Mouse (Mus musculus): ENCODE results near the gene Pgs1. TPM values are rescaled to one million over a fixed set of nuclear protein-coding genes. Genes with fewer than 3 reads are reported as not detected.

Pgs1 gene
- polyA plus RNA-seq, 1 experiment: 15.3 TPM

DNA sequence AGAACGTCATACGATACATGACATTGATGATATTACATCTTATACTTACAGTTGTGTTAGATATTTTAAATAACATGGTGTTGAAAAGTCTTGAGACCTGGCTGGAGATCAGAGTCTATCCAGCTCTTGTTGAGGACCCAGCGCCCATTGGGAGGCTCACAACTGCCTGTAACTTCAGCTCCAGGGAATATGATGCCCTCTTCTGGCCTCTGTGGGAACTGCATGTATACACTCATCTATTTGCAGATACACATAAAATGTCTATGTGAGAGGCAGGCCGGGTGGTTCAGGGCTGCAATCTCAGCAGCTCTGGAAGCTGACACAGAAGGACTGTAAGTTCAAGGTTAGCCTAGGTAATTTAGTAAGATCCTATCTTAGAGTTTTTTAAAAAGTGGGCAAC is 32.2 kb downstream of the Pgs1 start:
- Histone ChIP-seq H3K27ac (replicated peaks; ENCODE audit: low read depth, low read length) (no peak overlapping the region), H3K4me3 (ENCODE audit: insufficient read depth, low read depth, low read length) (no peak overlapping the region), H3K4me1 (ENCODE audit: control insufficient read depth, insufficient read depth, insufficient read length, low read length) (no peaks in the 10 kb centered on the region)

DNA sequence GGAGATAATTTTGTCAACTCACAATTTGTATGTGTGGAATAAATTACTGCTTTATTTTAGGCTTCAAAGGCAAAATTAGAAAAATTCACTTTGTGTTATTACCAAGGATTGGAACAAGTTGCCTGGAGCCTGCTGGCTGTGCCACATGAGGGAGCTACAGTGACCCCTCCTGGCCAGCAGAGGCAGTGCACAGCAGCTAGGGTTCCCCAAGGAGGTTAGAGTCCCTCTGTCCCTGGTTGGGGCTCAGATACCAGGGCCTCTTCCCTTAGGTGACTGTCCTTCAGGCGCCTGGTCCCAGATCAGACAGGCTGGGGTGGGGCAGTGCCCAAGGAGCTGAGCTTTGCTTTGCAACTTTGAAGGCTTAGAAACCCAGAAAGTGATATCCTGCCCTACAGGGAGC is 35.7 kb downstream of the Pgs1 start:
- Histone ChIP-seq H3K4me3 (ENCODE audit: insufficient read depth, low read depth, low read length) (no peak overlapping the region), H3K27ac (replicated peaks; ENCODE audit: low read depth, low read length) (no peak overlapping the region), H3K4me1 (ENCODE audit: control insufficient read depth, insufficient read depth, insufficient read length, low read length) (no peaks in the 10 kb centered on the region)

DNA sequence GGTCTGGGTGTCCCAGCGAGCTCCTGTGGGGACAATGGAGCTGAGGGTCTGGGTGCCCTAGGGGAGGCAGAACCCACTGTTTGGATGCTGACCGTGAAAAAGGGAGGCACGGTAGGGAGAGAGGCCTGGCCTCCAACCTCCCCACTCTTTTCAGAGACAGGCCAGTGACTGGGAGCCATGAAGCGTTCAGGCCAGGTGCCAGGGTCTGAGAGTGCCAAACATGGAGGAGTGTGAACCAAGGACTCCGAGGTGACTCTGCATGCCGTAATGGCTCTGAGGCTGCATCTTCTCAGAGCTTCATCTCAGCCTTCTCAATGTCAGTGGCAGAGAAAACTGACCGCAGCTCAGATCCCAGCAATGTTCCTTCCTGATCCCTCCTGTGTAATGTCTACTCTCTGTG is 37.4 kb downstream of the Pgs1 start:
- H3K4me1 ChIP-seq (ENCODE audit: control insufficient read depth, insufficient read depth, insufficient read length, low read length): no peaks in the 10 kb centered on the region
- no peak overlapping the region for H3K27ac ChIP-seq (replicated peaks; ENCODE audit: low read depth, low read length)
- no peak overlapping the region for H3K4me3 ChIP-seq (ENCODE audit: insufficient read depth, low read depth, low read length)

DNA sequence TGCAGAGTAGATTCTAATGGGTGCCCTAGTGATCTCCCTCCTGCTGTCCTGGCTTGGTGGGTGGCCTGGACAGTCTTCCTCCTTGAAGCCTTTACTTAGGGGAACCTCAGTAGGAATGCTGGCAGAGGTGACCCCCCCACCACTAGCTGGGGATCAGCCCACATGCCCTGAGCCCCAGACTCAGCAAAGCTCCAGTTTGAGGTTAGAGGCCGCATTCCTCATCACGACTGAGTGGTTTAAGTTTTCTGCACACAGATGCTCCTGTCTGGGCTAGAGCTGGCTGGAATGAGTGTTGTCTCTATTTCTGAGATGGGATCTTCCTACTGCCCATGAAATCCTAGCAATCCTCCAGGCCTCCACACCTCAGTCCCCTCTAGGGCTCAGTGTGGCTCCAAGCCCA is 38.0 kb downstream of the Pgs1 start:
- H3K27ac ChIP-seq (replicated peaks; ENCODE audit: low read depth, low read length): no peak overlapping the region
- no peak overlapping the region for H3K4me3 ChIP-seq (ENCODE audit: insufficient read depth, low read depth, low read length)
- no peaks in the 10 kb centered on the region for H3K4me1 ChIP-seq (ENCODE audit: control insufficient read depth, insufficient read depth, insufficient read length, low read length)

DNA sequence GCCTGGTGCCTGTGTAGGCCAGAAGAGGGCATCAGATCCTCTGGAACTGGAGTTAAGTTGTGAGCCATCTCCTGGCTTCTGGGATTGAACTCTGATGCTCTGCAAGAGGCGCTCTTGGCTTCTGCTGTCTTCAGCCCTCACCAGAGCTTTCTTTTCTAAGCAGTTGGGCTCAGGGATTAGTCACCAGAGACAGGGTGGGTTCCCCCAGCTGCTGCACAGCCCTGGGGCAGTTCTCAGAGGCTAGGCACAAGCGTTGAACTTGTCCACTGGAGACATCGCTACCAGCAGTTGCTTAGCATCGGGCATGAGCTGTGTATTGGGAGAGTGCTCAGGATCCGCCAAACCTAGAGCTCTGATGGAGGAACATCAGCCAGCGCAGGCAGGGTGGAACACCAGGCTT is 43.1 kb downstream of the Pgs1 start:
- Histone ChIP-seq H3K4me3 (ENCODE audit: insufficient read depth, low read depth, low read length) (no peak overlapping the region), H3K4me1 (ENCODE audit: control insufficient read depth, insufficient read depth, insufficient read length, low read length) (no peaks in the 10 kb centered on the region), H3K27ac (replicated peaks; ENCODE audit: low read depth, low read length) (no peak overlapping the region)

DNA sequence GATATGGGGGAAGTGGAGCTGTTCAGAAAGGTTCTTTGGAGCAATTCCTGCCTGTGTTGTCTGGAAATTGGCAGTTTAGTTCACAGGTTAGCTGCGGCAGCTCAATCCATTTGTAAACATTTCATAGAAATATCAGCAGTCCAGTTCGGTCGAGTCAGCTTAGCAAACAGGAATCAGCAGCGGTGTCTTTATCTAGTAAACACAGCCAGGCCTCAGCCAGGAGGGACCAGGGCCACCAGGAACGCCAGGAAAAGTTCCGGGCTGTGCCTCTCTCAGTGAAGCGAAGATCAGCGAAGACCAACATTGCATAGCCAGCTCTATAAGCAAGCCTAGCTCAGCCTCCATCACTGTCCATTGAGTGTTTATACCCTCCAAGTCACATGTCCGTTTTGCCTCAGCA is 45.0 kb downstream of the Pgs1 start:
- H3K4me1 ChIP-seq (ENCODE audit: control insufficient read depth, insufficient read depth, insufficient read length, low read length): no peaks in the 10 kb centered on the region
- no peak overlapping the region for H3K4me3 ChIP-seq (ENCODE audit: insufficient read depth, low read depth, low read length)
- H3K27ac ChIP-seq (replicated peaks; ENCODE audit: low read depth, low read length): no peak overlapping the region

DNA sequence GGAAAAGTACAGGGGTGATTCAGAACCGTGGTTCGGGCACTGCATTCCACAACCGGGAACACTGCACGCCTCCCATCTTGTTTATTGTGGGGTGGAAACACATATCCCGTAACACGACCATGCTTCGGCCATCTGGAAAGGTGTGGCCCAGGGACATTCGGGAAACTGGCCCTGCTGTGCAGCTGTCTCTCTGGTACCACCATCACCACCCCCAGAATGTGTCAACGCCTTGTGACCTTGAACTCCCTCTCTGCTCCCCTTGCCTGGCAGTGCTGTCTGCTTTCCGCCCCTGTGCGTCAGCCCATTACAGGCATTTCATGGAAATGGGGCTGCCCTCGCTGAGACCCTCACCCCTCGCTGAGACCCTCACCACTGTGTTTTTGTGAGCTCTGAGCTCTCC is 48.3 kb downstream of the Pgs1 start:
- no peaks in the 10 kb centered on the region for H3K4me1 ChIP-seq (ENCODE audit: control insufficient read depth, insufficient read depth, insufficient read length, low read length)
- no peak overlapping the region for H3K27ac ChIP-seq (replicated peaks; ENCODE audit: low read depth, low read length)
- H3K4me3 ChIP-seq (ENCODE audit: insufficient read depth, low read depth, low read length): no peak overlapping the region

DNA sequence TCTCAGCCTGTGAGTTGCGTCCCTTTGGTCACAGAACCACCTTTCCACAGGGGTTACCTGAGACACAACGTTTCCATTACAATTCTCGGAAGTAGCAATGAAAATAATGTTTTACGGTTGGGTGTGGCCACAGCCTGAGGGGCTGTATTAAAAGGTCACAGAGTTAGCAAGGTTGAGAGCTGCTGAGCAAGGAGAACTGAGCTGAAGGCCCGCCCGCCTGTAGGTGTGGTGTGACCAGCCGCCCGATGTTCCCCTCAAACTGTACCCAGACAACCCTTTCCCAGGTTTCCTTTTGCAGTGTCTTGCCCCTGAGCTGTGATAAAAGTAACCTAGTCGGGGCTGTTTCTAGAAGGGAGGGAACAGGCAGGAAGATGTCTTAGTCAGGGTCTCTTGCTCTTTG is 49.0 kb downstream of the Pgs1 start:
- Histone ChIP-seq H3K4me1 (ENCODE audit: control insufficient read depth, insufficient read depth, insufficient read length, low read length) (no peaks in the 10 kb centered on the region), H3K4me3 (ENCODE audit: insufficient read depth, low read depth, low read length) (no peak overlapping the region), H3K27ac (replicated peaks; ENCODE audit: low read depth, low read length) (no peak overlapping the region)

DNA sequence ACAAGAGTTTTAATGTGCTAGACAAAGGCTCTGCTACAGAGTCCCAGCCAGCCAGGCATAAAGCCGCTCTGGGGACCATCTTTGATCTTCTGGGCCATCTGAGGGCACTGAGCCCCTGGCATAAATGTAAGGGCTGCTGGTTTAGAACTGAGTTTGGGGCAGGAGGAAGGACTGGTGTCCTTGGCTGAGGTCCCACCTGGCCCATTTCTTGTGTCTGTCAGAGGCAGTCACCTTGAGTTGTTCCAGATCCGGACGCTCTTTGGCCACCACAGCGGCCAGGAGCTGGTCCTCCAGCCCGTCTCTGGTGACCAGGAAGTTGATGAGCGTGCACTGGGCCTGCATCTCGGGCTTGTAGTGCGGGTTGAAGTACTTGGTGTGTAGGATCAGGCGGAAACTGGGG is 56.7 kb downstream of the Pgs1 start:
- Histone ChIP-seq H3K4me1 (ENCODE audit: control insufficient read depth, insufficient read depth, insufficient read length, low read length) (no peaks in the 10 kb centered on the region), H3K27ac (replicated peaks; ENCODE audit: low read depth, low read length) (no peak overlapping the region), H3K4me3 (ENCODE audit: insufficient read depth, low read depth, low read length) (no peak overlapping the region)

DNA sequence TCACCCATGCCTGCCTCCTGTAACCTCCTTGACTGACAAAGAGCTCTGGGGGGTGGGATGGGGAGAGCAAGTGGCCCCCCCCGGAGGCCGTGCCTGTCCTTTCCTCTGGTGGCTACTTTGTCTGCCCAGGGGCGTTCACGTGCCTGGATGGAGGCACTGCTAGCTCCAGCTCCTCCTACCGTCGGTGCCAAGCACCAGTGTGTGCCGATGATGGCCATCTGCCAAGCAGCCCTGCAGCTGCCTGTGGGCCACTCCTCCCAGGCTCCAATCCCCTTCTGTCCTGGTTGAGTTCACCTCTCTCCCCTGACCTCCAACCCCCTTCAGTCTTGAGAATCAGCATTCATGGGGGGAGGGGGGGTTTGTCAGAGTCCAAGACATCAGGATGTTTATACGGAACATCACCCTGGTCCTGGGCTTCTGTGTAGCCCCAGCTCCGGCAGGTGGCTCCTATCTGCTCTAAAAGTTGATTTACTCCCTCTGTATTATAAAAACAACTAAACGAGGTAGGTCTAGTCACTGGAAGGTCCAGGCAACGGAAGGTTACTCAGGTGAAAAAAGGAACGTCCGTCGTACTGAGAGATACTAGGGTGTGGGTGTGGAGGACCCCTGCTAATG is 57.3 kb downstream of the Pgs1 start:
- no peaks in the 10 kb centered on the region for H3K4me1 ChIP-seq (ENCODE audit: control insufficient read depth, insufficient read depth, insufficient read length, low read length)
- no peak overlapping the region for H3K4me3 ChIP-seq (ENCODE audit: insufficient read depth, low read depth, low read length)
- H3K27ac ChIP-seq (replicated peaks; ENCODE audit: low read depth, low read length): no peak overlapping the region

DNA sequence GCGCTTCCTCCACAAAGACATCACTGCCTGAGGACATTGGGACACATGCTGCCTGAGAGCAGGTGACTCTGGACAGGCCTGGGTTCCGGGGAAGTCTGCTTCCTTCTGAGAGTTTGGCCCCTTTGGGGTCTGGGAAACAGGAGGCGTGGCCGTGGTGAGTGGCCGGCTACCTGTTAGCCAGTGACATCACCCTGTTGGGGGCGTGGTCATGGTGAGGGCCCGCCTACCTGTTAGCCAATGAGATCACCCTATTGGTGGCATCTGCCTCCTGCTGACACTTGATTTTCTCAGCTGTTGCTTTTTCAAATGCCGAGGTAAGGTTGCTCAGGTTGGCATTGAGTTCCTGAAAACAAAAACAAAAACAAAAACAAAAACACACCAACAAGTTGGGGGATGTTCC is 63.5 kb downstream of the Pgs1 start:
- Histone ChIP-seq H3K4me3 (ENCODE audit: insufficient read depth, low read depth, low read length) (no peak overlapping the region), H3K27ac (replicated peaks; ENCODE audit: low read depth, low read length) (no peak overlapping the region), H3K4me1 (ENCODE audit: control insufficient read depth, insufficient read depth, insufficient read length, low read length) (0 out of 2 replicates have a peak, but pooled peaks cover 4% of the 10 kb centered on the region)

DNA sequence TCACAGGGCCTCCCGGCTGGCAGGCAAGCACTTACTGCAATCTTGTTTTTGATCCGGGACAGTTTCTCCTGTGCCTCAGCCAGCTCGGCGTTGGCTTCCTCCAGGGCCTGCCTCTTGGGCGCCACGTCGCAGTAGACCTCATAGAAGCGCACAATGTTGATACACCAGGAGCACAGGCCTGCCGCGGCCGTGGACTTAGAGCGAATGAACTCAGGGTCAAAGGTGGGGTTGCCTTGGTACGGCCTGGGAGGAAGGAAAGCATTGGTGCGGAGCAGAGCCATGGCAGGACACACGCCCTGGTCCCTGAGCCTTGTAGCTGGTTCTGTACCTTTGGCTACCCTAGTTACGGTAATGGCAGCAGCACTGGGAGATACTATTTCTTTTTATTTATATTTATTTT is 64.1 kb downstream of the Pgs1 start:
- no peak overlapping the region for H3K27ac ChIP-seq (replicated peaks; ENCODE audit: low read depth, low read length)
- no peak overlapping the region for H3K4me3 ChIP-seq (ENCODE audit: insufficient read depth, low read depth, low read length)

DNA sequence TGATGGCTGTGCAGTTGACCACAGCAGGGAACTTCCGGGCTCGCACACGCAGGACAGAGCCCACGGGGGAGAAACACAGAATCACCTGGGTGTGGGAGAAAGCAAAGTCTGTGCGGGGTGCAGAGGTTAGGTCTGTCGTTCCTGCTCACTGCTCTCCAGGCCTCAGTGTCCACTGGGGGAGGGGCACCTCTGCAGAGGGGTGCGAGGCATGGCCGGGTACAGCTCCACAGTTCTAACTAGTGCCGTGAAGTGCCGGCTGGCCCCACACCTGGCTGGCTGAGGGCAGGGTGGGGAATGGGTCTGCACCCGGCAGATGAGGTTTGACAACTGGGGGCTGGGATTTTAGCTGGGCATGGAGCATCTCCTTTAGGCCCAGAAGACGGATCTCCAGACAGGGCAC is 72.3 kb downstream of the Pgs1 start:
- no peak overlapping the region for H3K27ac ChIP-seq (replicated peaks; ENCODE audit: low read depth, low read length)
- H3K4me1 ChIP-seq (ENCODE audit: control insufficient read depth, insufficient read depth, insufficient read length, low read length): 0 out of 2 replicates have a peak, but pooled peaks cover 4% of the 10 kb centered on the region
- H3K4me3 ChIP-seq (ENCODE audit: insufficient read depth, low read depth, low read length): no peak overlapping the region

More for the DNA sequence above, 64.1 kb downstream of the Pgs1 start:
- H3K4me1 ChIP-seq (ENCODE audit: control insufficient read depth, insufficient read depth, insufficient read length, low read length): 0 out of 2 replicates have a peak, but pooled peaks cover 4% of the 10 kb centered on the region

DNA sequence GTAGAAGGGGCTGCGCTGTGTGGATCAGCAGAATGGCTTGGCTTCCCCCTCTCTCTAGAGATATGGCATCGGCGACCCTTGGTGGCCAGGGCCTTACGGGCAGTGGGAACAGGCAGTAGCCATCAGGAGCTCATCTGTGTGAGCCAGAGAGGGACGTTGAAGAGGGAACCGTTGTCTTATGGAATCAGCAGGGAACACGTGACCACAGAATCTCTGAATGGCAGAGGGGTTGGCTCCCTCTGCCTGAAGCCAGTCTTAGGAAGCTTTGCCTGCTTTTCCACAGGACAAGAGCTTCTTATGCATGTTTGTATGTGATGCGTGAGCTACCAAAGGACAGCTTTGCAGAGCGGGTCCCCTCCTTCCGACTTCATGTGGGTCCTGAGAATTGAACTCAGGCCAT is 72.8 kb downstream of the Pgs1 start:
- Histone ChIP-seq H3K27ac (replicated peaks; ENCODE audit: low read depth, low read length) (no peak overlapping the region), H3K4me1 (ENCODE audit: control insufficient read depth, insufficient read depth, insufficient read length, low read length) (0 out of 2 replicates have a peak, but pooled peaks cover 4% of the 10 kb centered on the region), H3K4me3 (ENCODE audit: insufficient read depth, low read depth, low read length) (no peak overlapping the region)

DNA sequence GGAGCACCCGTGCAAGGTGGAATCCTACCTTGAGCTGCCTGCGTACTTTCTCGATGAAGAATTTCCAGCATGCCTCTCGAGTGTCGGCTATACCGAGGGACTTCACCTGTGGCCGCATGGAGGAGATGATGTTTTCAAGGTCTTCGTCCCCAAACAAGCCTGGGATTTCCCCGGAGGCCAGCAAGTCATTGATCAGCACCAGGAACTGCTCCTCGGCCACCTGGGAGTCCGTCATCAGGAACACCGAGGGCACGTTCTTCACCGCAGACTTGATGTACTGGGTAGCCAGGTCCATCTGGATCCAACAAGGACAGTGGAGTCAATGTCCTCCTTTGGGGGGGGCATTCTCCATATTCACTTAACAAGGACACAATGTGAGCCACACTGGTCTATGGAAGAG is 73.9 kb downstream of the Pgs1 start:
- Histone ChIP-seq H3K4me1 (ENCODE audit: control insufficient read depth, insufficient read depth, insufficient read length, low read length) (no peaks in the 10 kb centered on the region), H3K27ac (replicated peaks; ENCODE audit: low read depth, low read length) (no peak overlapping the region), H3K4me3 (ENCODE audit: insufficient read depth, low read depth, low read length) (no peak overlapping the region)

DNA sequence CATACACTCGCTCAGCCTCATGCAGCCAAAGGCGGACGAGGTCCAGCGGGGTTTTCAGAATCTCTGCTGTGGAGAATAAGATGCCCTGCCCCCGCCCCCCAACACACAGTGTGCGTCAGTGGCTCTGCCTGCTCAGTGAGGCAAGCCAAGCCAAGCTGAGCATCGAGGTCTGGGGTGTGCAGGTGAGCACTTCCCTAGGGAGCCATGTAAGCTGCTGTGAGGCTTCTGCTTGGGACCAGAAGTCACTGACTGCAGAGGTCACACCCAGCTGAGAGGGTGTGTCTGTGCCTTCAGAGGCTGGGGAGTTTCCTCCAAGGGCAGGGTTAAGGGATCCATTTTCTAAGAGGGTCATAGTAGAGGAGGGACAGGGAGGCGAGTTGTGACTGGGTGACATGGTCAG is 81.5 kb downstream of the Pgs1 start:
- H3K27ac ChIP-seq (replicated peaks; ENCODE audit: low read depth, low read length): no peak overlapping the region
- no peaks in the 10 kb centered on the region for H3K4me1 ChIP-seq (ENCODE audit: control insufficient read depth, insufficient read depth, insufficient read length, low read length)
- H3K4me3 ChIP-seq (ENCODE audit: insufficient read depth, low read depth, low read length): no peak overlapping the region
